Mouse (Mus musculus) embryo, embryonic 10.5 days (tissue): ENCODE data around the gene Ets1.

Experiments
- DNase-seq: peaks from one replicate; pipeline ENCODE4 v3.0.0-alpha.2; 2015; ENCODE audit warnings: low spot score

The Ets1 gene

GRCm38 (mm10) chr9:32730656-32731590, 94.9 kb downstream of the Ets1 start:
- DNase-seq = no peak

GRCm38 (mm10) chr9:32731787-32732186, 95.8 kb downstream of the Ets1 start:
- no peak for DNase-seq

GRCm38 (mm10) chr9:32735071-32735470, 99.0 kb downstream of the Ets1 start:
- DNase-seq = no peak

- DNase-seq = no peak
Observed at GRCm38 (mm10) chr9:32736051-32736450, 100.0 kb downstream of the Ets1 start.

GRCm38 (mm10) chr9:32739988-32740387, 104.0 kb downstream of the Ets1 start:
- no peak for DNase-seq

GRCm38 (mm10) chr9:32740751-32741387, 104.8 kb downstream of the Ets1 start:
- no peak for DNase-seq

- no peak for DNase-seq
Observed at GRCm38 (mm10) chr9:32741681-32742080, 105.7 kb downstream of the Ets1 start.

GRCm38 (mm10) chr9:32743157-32743556, 107.1 kb downstream of the Ets1 start:
- DNase-seq = no peak

GRCm38 (mm10) chr9:32743642-32744161, 107.7 kb downstream of the Ets1 start:
- no peak for DNase-seq

GRCm38 (mm10) chr9:32744288-32744687, 108.3 kb downstream of the Ets1 start:
- no peak for DNase-seq

- no peak for DNase-seq
Observed at GRCm38 (mm10) chr9:32745079-32745763, 109.2 kb downstream of the Ets1 start.

- no peak for DNase-seq
Observed at GRCm38 (mm10) chr9:32745998-32746397, 110.0 kb downstream of the Ets1 start.

- DNase-seq = no peak
Observed at GRCm38 (mm10) chr9:32746615-32747014, 110.6 kb downstream of the Ets1 start.

- no peak for DNase-seq
Observed at GRCm38 (mm10) chr9:32747624-32748023, 111.6 kb downstream of the Ets1 start.

- no peak for DNase-seq
Observed at GRCm38 (mm10) chr9:32748552-32748951, 112.5 kb downstream of the Ets1 start.

GRCm38 (mm10) chr9:32749721-32750480, 113.9 kb downstream of the Ets1 start:
- no peak for DNase-seq

GRCm38 (mm10) chr9:32752602-32753001, 116.6 kb downstream of the Ets1 start:
- DNase-seq = no peak

- no peak for DNase-seq
Observed at GRCm38 (mm10) chr9:32754311-32754710, 118.3 kb downstream of the Ets1 start.

- no peak for DNase-seq
Observed at GRCm38 (mm10) chr9:32756002-32756401, 120.0 kb downstream of the Ets1 start.

- no peak for DNase-seq
Observed at GRCm38 (mm10) chr9:32758280-32758905, 122.4 kb downstream of the Ets1 start.

- DNase-seq = no peak
Observed at GRCm38 (mm10) chr9:32760649-32761157, 124.7 kb downstream of the Ets1 start.
